Mouse (Mus musculus) left cerebral cortex, adult 8-10 months (tissue): ENCODE data around the gene Slc8a2. TPM values are rescaled to one million over a fixed set of nuclear protein-coding genes. Genes with fewer than 3 reads are reported as not detected.

Source experiments
- DNase-seq, 2 experiments: peaks; one replicate each; pipeline ENCODE4 v3.0.0; 2022; ENCODE audit warnings: low spot score in 2 of 2
- total RNA-seq, 4 experiments: library from RNA; stranded (reverse); gene quantifications; 2 replicates each; pipeline ENCODE4 v1.2.4; 2022

The Slc8a2 gene
- 100 to 1,000 TPM; 210 to 222 (median 213) TPM for total RNA-seq

DNA sequence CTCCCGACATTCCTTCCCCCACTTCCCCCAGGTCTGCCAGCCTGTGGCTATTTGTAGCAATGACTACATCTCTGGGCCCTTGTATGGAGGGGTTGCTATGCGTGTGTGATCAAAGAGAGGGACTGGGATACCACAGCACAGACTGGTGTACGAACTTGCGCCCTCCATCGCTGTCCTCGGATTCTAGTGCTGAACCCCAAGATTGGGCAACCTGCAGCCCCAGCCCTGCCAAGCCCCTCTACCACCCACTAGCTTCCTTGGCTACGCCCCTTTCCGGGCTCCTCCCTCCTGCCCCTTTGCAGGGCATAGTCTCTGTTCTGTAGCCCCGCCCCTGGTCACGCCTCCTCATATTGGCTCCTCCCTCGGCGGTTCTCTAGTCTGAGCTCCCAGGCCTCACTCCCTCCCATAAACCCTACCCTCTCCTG lies at the start of gene Slc8a2:
TSS of gene Slc8a2 (plus strand) at position 406 of the 425 bp plus-strand sequence.
- peak; percentile 73 to 93 for DNase-seq

DNA sequence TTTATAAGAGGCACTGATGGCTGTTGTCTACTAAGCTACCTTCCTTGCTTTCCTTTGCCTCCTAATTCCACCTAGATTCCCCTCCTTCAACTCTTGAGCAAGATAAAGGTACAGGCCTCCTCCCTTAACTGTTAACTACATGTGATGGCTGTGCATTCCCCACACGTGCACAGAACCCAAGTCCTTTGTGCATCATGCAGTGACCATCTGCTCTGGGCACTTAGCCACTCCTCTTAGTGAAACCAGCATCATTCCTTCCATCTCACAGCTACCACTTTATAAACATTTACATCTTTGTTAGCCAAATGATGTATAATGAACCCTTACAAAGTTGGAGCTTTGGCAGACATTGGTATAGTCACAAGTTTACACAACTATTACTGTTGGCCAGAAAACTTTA lies 49.7 kb upstream of the Slc8a2 start:
- DNase-seq = no peak

DNA sequence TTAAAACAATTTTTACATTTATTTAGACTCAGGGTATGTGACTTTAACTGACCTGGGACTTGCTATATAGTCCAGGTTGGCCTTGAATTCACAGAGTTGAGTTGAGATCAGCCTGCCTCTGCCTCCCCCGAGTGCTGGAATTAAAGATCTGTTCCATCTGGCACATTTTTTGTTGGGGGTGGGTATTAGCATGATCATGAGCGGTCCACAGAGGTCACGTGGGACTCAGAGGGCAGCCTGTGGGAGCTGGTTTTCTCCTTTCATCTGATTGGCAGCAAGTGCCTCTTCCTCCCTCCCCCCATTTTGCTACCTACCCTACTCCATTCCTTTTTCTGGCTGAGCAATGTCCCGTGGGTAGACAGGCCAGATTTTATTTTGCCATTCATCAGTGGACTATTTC lies 49.0 kb upstream of the Slc8a2 start:
- no peak for DNase-seq

DNA sequence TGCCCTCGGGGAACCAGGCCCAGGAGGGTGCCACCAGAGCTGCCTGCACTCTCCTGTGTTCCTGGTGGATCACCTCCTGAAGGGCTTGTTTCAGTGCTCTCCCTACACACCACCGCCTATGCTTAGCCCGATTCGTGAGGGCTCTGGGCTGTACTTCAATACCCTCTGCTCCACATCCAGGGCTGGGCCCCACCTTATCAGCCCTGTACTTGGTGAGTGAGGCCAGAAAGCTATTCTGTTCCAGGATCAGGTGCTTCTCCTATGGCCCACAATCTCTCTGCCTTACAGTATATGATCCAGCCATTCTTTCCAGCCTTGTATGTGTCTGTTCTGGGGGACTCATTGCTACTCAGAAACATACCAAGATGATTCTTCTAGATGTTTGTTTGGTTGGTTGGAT lies 46.3 kb upstream of the Slc8a2 start:
- DNase-seq = no peak

DNA sequence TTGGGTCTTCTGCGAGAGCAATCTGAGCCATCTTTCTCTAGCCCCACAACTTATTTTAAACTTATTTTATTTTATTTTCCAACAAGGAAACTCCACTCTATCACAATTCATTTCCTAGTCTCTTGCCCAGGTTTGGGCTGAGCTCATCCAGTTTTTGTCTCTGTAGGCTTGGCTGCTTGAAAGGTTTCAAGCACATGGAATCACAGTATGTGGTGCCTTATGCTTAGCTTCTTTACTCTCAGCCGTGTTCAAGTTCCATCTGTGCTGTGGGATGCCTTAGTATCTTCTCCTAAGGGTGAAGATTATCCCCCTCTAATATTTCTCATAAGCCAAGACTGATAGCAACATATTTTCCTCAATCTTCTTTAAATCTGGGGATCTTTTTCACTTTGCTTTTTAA lies 42.0 kb upstream of the Slc8a2 start:
- DNase-seq = no peak

DNA sequence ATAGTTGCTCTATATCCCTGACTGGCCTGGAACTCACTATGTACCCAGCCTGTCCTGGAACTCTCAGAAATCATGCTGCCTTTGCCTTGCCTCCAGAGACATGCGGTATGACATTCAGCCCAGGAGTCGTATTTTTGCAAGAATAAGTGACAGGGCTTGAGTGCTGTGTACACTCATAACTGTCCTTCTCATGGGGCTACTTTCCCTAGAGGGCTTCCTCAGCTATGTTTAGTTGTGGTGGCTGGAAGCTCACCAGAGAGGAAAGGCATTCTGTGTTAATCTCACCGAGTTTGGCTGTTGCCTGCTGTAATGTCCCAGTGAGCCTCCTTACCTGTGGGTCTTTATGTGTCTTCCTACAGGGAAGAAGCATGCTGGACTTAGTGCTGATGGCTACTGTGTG lies 35.0 kb upstream of the Slc8a2 start:
- no peak for DNase-seq

DNA sequence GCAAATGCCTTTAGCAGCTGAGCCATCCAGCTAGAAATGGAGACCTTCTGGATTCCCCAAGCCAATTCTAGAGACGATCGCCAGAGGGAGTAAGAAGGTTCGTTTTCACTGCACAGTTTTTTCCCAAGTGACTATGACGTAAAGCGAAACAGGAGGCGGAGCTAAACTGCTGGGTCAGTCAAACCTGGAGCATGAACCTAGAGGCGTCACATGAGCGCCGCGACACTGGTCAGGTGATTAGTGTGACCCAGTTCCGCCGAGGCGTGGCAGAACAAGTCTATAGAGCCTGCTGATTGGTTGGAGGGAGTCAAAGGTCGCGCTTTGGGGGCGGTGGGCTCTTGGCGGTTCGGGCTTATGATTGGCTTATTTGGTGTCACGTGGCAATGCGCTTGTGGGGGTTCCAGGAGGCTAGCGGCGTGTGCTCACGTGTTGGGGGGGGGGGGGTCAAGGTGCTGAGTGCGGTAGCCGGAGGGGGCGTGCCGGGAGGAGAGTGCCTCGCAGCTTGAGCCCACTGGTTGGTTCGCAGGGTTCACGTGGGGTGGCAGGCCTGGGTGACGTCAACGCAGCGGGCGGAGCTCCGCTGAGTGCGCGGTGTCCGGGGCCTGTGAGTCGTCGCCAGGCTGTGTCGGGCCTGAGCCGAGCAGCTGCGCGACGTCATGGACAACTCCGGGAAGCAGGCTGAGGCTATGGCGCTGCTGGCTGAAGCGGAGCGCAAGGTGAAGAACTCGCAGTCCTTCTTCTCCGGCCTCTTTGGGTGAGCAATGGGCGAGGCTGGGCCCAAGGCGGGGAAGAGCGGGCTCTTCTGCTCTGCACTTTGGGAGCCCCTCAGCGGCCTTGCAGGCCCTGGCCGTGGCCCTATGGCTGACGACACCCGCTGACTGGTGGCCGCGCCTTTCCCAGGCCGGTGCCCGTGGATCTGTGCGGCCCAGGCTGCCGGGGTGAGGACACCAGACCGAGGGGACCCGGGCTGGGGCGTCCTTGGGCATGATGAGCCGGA lies 31.3 kb upstream of the Slc8a2 start, which contains the start of gene Napa:
TSS of gene Napa (plus strand) at position 438 of the 997 bp plus-strand sequence.
- DNase-seq = peak; percentile 92 to 100

DNA sequence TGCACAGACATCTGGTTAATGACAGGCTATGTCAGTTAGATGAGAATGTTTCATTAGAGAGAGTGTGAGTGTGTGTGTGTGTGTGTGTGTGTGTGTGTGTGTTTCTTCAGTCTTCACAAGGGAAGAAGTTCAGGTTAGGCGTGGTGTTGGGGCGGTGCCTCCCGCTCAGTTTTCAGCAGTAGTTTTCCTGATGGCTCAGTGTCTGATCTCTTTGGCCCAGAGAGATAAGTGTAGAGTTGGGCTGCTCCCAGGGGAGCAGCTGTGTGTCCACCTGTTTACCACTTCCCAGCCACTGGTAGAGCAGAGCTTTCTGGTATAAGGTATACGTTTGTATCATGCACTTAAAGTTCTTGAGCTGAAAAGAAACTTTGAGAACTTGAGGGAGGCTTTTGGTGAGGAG lies 29.7 kb upstream of the Slc8a2 start:
- DNase-seq = no peak

DNA sequence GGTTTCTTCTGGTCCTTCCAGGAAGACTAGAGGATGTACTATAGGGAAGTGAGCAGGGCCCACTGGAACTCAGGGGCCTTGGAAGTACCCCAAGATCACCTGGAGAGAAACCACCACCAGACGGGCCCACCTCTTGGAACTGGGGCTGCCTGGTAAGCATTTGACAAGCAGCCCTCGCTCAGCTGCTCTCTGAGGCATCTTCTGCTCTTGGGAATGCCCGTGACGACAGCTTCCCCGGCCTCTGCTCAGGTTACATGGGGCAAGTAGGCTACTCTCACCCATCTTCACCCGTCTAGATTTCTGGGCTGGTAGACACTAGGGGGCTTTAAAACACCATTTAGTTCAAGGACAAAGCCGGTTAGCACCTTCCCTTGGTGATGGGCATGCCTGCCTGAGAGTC lies 28.5 kb upstream of the Slc8a2 start:
- no peak for DNase-seq

DNA sequence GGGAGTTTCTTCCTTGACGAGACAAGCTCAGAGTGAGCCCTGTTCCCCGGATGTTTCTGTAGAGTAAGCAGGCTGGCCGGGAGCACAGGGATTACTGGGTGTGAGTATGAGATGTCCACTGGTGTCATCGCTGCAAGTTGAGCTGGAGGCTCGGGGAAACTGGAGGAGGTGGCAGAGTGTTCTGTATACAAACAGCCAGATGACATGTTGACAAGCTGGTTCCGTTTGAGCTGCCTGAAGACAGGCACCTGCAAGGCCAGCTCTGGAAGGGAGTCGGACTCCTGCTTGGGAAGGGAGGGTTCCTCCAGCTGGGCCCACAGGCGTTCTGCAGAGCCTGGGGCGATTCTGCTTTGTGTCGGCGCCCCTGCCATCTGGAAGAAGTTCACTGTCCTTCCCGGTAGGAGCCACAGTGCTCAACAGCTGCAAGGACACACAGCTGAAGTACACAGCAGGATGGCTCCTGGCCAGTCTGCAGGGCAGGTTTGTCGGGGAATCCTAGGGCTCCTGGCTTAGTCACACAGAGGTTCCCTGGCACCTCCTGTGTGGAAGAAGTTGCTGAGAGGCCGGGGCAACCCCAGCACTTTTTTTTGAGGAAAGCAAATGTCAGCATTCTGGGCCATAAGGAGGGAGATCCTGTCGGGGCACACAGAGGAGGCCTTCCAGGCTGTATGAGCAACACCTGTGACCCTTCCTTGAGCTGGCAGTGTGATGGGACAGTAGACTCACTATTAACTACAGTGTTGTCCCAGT lies 27.7 kb upstream of the Slc8a2 start:
- peak in 1 of 2 experiments; percentile 21 for DNase-seq

DNA sequence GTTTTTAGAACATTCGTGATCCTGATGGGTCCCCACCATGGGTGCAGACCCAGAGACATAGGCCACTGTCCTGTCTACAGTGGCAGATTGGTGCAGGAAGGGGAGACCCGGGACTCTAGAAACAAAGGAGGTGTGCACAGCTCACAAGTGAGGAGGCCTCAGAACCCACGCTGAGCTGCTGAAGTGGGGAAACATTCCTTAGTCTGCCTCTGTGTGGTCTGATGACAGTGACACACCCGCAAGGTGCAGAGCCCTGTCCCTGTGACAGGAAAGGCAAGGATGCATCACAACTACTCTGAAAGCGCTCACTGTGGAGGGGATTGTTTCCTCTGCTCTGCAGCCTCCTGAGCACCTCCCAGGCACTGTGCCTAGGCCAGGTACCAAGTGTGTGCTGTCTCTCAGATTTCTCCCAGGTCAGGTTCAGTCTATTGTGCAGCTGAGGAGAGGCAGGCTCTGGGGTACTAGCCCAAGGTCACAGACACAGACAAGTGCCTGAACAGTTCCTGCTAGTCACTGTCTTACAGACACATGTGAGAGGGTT lies 26.9 kb upstream of the Slc8a2 start:
- DNase-seq = peak; percentile 6 to 24

DNA sequence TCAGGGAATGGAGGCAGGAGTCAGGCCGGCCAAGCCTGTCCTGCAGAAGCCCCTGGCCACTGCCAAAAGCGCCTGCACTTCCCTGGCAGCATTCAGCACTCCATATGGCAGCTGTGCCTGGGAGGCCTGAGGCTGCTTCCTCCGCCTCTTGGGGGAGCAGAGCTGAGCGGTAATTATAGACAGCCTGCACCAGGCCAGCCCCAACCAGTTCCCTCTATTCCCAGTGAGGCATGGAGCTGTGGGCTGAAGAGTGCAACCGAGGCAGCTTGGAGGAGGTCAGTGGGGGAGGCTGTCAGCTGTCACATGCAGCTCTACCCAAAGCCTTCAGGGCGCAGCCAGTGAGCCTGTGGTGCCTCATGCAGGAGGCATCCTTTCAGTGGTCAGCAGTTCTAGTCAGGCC lies 25.9 kb upstream of the Slc8a2 start:
- peak; percentile 52 to 91 for DNase-seq

DNA sequence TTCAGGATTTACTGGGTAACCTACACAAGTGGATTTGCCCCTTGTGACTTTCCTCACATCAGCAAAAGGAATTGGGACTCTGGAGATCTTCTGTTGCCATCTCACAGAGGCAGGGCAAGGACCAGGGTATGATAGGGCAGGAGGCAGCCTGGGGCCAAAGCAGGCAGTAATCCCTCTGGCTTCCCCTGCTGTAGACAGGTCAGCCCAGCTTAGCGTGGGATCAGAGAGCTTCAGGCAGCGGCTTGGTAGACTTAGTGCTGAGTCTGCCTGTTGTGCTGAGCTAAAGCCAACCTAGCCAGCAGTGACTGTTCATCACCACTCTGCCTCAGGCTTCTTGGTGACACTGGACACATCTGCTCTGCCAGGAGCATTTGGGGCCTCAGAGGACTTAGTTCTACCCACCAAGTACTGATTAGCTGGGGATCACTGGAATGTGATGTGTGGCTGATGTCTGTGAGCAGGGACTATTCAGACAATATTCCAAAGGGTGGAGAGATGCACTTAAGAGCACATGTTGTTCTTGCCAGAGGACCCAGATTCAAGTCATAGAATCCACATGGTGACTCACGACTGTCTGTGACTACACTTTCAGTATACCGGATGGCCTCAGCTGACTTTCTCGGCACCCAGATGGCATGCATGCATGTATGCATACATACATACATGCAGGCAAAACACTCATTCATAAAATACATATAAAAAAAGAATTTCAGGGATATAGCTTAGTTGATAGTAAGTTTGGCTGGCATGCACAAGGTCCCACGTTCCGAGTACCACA lies 24.8 kb upstream of the Slc8a2 start:
- DNase-seq = peak; percentile 5 to 22

DNA sequence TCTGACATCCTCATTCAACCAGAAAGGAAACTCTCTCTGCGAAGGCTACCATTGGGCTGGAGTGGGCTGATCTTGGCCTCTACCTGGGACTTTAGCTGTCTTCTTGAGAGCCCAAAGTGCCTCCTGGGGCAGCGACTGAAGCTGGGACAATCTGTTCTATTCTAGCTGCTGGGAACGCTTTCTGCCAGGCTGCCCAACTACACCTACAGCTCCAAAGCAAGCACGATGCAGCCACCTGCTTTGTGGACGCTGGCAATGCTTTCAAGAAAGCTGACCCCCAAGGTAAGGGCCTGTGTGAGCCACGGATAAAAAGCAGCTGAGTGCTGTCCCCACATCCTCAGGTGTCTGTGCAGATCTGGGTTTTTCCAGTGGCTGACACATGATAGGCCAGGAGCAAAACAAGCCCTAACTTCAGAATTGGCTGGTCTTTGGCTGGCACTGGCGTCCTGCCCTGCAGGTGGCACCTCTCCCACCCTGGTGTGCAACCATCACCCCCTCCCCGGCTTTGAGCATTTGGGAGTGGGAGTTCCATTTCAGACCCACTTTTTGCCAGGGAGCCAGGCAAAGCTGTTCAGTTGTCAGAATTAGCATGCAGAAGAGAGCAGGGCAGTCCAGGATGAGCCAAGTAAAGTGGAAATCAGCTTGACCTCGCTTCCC lies 20.6 kb upstream of the Slc8a2 start:
- peak in 1 of 2 experiments; percentile 10 for DNase-seq

DNA sequence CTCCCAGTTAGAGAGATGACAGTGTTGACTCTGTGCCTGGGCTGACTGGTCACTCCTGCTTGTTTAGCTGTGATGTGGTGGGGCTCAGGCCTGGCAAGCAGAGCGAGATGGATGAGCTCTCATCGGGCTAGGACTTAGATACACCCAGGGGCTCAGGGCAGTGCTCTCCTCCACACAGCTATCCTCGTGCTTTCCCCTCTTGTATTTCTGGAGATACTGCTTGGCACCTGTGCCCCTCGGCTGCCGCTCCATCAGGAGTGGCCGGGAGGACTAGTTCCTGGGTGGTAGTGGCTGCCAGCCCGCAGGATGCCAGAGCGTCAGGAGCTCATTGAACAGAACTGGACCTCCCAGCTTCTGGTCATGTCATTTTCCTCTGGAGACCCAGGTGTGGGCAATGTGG lies 19.5 kb upstream of the Slc8a2 start:
- peak in 1 of 2 experiments; percentile 18 for DNase-seq

DNA sequence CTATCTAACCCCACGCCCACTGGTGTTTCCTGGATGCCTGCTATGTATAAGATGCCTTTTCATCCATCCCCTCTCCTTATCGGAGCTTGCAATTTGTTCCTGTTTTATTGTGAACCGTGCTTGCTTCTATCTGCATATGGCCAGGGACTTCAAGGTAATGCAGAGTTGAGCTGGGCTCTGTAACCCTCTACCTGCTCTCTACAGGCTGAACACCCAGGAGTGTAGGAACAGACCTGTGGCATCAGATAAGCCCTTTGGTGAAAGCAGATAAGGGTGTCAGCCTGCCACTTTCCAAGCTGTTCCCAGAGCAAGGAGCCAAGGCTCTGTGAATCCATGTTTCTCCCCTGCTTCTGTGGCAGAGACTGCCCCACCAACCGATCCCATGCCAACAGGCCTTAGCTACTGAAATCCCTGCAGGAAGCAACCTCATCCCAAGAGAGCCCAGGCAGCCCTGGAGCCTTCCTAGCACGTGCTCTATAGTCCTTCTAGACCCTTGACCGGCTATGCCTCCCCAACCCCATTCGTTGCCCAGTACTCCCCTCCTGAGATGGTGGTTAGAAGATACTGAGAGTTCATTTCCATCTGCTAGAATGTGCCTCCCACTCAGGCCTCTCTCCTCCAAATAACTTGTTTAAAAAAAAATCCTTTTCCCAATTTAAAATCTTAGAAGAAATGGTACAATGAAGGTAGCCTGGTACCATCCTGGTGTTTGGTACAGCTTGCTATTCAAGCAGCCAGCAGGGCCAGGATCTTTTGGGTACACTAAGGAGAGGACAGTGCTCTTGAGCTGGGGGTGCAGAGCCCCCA lies 18.1 kb upstream of the Slc8a2 start:
- DNase-seq = peak in 1 of 2 experiments; percentile 19

DNA sequence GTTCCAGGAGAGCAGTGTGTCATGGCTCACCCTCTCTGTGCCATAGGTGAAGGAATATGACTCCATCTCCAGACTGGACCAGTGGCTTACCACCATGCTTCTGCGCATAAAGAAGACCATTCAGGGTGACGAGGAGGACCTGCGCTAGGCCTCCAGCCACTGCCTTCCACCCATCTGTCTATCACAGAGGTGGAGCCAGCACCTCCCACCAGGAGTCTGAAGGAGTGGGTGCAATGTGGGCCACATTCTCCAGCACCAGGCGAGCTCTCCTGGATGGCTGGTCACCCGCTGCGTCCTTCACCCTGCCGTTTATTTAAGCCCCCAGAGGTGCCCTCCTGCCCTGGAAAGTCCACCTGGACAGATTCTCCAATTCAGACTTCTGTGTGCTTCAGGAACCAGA lies 13.2 kb upstream of the Slc8a2 start:
- DNase-seq = no peak

DNA sequence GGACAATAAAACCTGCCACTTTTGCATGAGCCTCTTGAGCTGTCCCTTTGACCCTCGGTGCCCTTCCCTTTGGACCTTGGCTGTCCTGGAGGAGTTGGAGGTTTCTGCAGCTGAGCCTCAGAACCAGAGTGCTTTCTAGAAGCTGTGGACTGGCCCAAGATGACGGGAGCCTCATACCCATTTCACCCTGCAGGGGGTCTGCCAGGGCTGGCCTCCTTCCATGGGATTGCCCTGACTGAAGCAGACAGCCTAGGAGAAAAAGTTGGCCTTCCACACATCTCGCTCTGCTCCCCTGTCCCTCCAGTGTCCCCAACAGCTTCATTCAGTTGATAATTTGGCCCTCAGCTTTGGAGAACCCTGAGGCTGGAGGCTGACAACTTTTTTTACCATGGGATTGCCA lies 12.5 kb upstream of the Slc8a2 start:
- no peak for DNase-seq

DNA sequence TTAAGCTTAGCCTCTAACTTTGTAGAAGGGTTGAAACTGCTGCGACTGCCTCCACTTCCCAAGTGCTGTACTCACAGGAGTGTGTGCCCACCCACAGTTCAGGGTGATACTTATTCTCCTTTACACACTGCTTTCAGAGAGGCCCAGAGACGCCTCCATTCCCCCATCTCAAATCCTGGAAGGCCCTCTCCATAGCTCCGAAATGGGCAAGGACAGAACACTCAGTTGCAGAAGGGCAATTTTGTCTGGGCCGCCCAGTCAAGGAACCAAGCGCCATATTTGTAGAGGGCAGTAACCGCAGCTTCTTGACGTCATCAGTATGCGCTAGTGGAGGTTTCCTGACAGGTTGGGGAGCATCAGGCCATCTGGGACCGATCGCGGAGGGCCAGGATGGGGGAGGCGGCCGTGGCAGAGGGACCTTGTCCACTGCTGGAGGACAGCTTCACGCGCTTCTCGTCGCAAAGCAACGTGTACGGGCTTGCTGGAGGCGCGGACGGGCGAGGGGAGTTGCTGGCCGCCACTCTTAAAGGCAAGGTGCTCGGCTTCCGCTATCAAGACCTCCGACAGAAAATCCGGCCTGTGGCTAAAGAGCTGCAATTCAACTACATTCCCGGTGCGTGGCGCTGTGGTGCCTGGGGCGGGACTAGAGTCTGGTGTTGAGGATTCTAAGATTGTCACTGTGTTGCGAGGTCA lies 9.9 kb upstream of the Slc8a2 start, which contains the start of gene Kptn:
TSS of gene Kptn (plus strand) at position 327 of the 693 bp plus-strand sequence.
- DNase-seq = peak; percentile 81 to 96
